Mouse (Mus musculus) adrenal gland, adult 18-20 months (tissue): Measurements from ENCODE around the gene Cfap69. TPM values are rescaled to one million over a fixed set of nuclear protein-coding genes. Genes with fewer than 3 reads are reported as not detected.
"Not testable (repeated sequence)": the region's sequence is repeated elsewhere in the genome, so short reads cannot be mapped to it uniquely, and the experiment has no call there.

Experiments used
- DNase-seq, 2 experiments: peaks; one replicate each; pipeline ENCODE4 v3.0.0; 2021 to 2022; ENCODE audit warnings: low spot score in 2 of 2
- long read RNA-seq, 2 experiments: library from polyadenylated mRNA; stranded (forward); transcript quantifications; one replicate each; pipeline ENCODE4 v2.0.0; 2021
- total RNA-seq, 2 experiments: library from RNA; stranded (reverse); gene quantifications; 1 replicate in 1 of 2; 2 replicates in 1 of 2; pipeline ENCODE4 v1.2.3; 2021

Gene Cfap69
- 1 to 10 TPM; 6.4 to 8.3 TPM for total RNA-seq
- long read RNA-seq, experiment 1, full-length matches to known transcripts, result 4 of 5 reads
- long read RNA-seq, experiment 1, partial matches to known transcripts, result 0 of 5 reads
- long read RNA-seq, experiment 1, other reads (novel, unspliced or antisense), result 1 of 5 reads
- long read RNA-seq, experiment 2, full-length matches to known transcripts, result 4 of 6 reads
- long read RNA-seq, experiment 2, partial matches to known transcripts, result 0 of 6 reads
- long read RNA-seq, experiment 2, other reads (novel, unspliced or antisense), result 2 of 6 reads

DNA sequence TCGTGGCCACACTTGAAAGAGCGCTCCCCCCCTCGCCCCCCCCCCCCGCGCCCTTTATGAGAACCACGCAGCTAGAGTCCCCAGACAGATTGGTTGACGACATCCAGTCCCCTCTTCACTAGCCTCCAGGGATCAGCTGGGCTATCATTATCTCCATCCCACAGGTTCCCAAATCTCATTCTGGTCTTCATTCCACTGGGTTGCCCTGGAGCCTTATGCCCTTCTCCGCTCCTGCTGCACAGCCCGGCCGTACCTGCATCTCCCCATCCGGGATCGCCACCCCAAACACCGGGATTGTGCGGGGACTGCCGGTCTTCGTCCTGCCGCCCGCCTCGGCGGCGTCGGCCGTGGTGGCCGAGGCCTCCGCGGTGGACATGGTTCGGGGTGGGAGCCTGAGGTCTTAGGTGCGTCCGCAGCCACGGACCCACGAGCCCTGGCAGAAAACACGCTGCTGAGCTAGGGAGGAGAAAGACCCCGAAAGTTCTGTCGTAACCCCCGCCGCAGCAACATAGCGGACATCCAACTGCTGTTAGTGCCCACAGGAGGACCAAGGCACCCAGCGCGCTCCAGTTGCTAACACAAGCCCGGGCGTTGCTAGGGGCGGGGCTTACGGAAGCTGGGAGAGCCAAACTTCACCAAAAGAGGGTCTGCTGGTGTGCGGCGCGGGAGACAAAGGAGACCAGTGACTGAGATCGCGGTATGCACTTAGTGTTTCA, at the start of gene Cfap69:
Cfap69 (minus strand) TSS at position 585 of the 716 bp plus-strand sequence.
- DNase-seq, result peak; percentile 68 to 77

DNA sequence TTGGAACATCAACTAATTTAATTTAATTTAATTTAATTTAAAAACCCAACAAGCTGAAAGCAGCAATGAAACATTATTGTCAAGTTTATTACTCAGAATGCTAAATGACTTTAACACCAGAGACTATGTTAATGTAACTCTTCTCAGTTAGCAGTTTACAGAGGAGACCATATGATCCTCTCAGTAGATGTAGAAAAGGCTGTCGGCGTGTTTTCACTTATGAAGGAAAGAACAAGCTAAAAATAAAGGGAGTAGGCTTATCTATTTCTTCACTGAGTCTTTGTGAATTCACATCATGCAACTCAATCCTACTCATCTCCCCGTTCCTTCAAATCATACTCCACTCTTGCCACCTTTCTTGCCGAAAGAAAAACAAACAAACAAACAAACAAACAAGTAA, 47.0 kb upstream of the Cfap69 start:
- no peak for DNase-seq

DNA sequence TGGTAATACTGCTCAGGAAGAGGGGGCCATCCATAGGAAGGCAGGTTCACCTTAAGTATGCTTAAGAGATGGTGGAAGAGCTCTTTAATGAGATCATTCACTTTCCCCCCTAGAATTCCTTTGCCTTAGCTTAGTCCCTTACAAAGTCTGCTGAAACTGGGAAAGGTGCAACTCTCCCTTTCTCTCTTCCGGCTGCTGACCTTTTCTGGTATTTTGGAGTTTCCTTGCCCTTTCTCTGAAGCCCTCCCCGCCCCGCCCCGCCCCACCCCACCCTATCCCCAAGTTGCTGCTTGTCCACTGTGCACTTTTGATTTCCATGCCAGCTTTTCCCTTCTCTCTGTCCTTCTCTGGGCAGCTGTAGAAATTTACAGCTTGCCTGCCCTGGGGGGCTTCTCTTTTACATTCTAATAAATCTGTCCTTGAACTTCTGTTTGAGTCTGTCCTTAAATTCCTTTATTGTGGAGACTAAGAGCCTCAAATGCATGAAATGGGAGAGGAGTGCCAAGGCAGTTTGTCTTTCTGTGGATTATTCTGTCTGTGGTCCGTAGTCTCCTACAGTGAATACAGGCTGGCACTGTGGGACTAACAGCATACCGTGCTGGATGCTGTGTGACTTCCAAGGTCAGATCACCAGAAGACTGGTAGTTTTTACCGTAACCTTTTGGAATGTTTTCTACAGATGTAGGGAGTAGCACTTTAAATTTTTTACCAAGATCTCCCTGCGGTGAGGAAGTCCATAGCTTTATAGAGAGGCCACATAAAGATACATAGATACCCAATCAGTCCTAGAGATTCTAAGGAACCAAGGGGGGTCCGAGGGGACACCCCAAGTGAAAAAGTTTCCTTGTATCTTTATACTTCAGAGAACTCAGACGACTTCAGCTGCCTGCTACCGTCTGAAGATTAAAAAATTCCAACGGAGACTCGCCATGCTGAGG, 43.6 kb upstream of the Cfap69 start:
- no peak for DNase-seq

DNA sequence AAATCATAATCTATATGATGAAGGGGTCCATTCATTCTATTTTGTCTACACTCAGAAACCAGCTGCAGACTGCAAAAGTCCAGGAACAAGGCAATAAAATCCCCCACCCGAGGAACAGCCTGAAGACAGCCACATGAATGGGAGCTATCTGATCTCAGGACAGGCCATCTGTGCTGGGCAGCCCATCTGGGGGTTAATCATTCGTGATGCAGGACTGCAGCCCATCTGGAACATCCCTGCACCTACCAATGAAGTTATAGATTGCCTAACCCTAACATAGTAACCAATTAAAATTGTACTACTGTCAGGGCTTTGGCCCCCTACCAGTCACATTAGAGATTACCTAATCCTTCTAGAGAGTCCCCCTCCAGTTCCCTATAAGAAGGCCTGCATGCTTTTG, 41.0 kb upstream of the Cfap69 start:
- DNase-seq, result no peak

DNA sequence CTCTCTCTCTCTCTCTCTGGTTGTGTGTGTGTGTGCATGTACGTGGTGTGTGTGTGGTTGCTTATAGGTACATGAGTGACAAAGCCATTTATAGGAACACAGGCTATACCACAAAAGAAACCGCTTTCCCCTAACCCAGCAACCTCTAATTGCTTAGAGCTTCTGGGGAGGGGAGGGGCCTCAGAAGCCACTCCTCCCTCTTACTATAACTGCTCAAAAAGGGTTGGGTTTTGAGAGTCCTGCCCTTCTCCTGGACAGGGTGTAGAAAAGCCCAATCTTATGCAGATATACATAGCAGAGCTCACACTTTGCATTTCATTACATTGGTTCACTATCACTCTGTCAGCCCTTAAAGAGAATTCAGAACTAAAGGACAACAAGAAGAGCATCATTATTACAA, 36.3 kb upstream of the Cfap69 start:
- DNase-seq, result no peak

DNA sequence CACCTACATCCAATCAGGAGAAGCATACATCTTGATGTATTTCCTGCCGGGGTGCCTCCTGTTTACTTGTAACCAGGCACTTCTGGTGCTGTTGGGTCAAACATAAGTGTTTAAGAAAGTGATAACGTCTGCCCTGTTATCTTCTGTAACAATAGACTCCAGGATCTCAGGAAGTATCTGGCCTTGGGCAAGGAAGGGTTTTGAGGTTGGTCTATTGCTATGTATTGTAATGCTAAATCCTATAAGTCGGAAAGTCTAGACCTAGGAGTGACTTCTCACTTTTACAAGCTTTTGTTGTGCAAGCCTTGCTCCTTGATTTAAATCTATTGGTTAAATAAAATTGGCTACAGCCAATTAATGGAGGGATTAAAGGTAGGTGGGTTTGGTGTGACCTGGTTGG, 34.8 kb upstream of the Cfap69 start:
- no peak for DNase-seq

DNA sequence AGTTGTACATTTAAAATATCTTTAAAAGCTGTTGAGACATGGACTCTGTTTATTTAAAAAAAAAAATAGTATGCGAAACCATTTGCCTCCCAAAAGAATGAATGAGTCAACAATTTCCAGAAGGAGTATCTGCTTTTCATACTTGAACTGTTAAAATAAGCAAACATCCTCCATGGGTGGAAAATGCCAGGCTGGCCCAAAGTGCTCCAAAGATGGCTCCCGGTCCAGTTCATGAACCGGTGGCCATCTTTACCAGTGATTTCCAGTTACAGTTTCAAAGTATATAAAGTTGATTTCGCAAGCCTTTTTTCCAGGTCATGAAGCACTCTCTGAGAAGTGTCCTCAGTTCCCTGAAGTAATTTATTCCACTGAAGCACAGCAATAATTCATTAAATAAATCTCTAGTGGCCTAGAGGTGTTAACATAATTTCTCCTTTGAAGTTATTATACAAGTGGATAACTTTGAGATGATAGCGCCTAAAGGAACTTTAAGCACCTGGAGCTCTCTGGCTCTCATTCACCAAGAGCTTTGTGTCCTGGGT, 31.4 kb upstream of the Cfap69 start:
- no peak for DNase-seq

DNA sequence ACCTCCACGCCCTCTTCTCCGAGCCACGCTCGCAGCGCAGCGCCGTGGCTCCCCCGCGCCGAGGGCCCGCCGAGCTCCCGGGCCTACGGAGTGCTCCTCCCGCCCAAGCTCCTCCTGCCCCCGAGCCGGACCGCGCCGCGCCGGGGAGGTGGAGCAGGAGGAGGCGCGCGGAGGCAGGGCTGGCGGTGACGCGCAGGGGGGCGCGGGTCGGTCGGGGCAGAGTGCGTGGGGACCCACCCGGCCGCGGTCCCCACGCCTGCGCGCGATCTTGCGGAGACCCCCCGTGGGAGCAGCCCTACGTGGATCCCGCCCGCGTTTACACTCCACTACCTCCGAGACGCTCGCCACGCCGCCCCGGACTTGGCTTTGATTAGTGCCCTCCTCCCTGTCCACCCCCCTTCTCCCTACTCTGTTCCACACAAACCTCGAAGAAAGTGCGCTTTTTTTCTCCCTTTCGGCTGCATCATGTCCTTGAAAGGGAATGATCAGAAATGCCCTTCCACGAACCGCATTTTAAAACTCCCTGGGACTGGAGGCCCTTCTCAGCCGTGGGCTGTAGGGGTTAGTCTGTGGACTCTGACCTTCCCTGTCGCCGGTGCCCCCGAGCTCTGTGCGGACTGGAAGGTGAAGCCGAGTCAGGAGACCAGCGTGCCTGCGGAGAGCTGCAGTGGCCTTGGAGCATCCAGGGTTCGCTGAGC, 30.1 kb upstream of the Cfap69 start, which contains the start of gene Steap2:
Steap2 (minus strand) TSS at position 623 of the 698 bp plus-strand sequence.
- peak; percentile 64 for DNase-seq

DNA sequence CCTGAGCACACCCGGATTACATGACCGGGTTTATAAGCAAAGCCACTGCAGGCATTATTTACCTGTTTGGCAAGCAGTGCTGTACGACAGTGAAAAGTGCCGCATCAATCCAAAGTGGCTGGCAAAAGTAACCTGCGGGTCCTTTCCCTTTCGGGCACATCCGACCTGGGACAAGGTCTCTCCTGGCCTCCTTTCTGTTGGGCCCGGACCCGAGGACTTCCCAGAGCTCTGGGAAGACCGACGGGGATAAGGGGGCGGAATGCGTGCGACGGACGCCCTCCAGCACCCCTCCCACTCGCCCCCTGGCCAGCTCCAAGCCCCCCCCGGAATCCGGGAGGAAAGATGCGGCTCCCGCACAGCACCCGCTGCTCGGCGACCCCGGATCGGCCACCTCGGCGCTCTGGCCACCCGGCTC, 29.5 kb upstream of the Cfap69 start:
- no peak for DNase-seq

DNA sequence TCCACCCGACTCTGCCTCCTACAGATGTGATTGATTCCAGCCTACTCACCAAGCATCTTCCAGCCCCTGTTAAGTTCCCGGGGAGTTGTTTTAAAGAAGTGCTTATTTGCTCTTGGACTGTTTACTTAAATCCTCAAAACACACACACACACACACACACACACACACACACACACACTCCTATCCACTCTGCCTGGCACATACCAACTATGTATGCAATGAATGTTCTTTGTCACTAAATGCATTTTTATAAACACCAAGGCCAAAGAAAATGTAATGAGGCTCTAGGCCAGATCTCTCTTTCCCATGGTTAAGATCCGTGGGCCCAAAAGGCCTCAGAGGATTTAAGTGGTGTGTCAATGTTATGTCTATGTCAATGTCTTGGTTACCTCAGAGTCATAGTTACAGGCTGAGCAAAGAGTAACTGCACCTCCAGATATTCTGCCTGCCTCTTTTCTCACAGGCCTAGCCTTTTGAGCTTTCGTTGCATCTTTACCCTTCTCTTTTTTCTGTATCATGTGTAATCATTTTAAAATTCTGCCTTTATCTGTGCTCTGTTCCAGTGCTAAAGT, 28.2 kb upstream of the Cfap69 start:
- DNase-seq, result no peak

DNA sequence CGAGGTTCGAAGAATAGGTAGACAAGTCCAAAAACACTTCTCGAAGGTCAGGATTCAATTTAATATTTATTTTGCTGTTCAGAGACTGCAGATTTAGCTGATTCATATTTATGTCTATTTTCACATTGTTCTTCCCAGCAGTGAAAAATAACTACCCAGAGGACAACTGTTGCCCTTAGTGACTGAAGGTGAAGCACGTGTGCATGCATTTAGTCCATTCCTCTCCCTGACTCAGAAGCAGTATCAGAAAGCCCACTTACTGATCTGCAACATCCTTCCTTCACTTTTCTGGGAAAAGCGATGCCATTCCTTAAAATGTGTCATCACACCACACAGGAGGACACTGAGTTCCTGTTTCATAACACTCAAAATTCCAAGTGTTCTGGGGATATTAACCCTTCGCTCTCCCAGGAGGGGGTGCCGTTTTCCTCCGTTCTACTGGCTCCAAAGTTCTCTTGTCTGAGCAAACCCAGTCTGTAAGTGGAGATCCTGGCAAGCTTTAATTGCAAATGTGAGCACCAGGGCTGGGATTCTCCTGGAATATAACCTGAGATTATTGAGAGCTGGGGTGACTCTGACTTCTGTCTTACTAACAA, 25.0 kb upstream of the Cfap69 start:
- DNase-seq, result no peak

DNA sequence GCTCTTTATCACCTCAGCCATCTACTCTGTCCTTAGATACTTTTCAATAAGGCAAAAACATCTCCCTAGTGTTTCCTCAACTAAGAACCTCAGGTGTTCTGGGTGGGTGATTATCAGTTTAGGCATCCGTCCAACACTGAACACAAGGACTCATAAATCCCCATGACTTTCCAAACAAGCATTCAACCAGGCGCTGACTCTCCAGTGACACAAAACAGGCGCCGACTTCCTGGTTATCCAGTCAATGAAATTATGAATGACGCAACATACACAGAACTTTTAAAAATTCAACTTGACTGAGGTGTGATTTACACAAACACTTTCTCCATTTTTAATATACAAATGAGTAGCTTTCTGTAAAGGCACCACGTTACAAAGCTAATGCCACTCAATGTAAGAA, 24.2 kb upstream of the Cfap69 start:
- no peak for DNase-seq

DNA sequence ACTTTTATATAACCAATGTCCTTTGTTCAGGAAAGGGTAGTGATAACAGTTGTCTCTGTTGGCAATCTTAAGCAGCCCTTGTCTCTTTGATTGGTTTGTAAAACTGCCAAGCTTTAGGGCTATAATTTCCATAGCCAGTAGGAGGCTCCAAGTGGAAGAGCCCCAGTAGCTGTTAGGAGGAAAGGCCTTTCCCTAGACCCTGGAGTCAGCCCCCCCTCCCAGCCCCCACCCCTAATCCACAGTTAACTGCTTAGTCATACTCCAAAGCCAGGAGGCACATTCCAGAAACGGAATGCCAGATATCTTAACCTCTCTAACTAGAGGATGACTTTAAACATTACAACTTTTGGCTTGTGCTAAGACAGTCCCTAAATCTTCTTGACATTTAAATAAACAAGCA, 22.9 kb upstream of the Cfap69 start:
- no peak for DNase-seq

DNA sequence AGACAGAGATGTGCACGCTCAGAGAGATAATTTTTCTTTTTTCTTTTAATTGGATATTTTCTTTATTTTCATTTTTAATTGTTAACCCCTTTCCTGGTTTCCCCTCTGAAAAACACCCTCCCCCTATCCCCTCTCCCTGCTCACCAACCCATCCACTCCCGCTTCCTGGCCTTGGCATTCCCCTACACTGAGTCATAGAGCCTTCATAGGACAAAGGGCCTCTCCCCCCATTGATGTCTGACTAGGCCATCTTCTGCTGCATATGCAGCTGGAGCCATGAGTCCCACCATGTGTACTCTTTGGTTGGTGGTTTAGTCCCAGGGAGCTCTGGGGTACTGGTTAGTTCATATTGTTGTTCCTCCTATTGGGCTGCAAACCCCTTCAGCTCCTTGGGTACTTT, 20.9 kb upstream of the Cfap69 start:
- DNase-seq, result not testable (repeated sequence)

DNA sequence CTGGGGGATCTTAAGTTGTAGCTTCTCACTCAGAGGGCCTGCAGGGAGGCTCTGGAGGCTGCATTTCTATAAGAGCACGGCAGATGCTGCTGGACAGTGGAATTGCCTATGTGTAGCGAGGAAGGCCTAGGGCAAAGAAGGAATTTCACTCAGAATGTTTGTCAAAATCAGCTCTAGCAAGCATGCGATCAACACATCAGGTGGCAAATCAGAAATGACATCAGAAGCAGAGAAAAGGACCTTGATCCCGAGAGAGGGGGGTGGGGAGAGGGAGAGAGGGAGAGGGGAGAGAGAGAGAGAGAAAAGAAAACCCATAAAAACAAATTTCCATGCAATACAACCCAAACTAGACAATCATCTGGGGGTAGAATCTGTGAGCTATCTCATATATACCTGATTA, 19.3 kb upstream of the Cfap69 start:
- DNase-seq, result no peak

DNA sequence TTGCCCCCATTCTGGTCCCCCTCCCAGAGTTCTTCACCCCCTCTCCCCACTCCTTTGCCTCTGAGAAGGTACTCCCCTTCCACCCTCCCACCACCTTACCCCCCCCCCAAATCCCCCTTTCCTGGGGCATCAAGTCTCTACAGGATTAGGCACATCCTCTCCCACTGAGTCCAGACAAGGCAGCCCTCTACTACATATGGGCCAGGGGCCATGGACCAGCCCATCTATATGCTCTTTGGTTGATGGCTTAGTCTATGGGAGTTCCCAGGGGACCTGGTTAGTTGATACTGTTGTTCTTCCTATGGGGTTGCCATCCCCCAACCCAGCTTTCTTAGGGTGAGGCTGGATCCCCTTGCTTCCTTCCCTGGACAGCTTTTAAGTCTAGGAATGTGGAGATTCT, 15.4 kb upstream of the Cfap69 start:
- DNase-seq, result no peak

DNA sequence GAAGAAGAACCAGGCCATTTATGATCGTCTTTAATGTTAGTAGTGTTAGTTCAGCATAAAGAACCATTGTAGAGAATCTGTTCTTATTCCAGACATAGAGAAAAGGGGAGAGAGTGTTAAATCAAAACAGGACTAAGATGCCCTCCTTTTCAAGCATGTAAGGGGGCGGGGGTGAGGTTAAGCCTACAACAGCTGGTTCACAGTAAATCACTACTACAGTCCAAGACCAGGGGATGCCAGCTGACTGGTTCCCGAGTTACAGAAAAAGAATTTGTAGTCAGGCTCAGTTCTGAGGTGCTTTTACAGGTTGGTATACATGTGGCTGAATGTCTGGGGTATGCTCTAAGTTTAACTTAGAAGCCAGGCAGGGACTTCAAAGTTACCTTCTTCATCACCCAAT, 12.0 kb upstream of the Cfap69 start:
- DNase-seq, result no peak

DNA sequence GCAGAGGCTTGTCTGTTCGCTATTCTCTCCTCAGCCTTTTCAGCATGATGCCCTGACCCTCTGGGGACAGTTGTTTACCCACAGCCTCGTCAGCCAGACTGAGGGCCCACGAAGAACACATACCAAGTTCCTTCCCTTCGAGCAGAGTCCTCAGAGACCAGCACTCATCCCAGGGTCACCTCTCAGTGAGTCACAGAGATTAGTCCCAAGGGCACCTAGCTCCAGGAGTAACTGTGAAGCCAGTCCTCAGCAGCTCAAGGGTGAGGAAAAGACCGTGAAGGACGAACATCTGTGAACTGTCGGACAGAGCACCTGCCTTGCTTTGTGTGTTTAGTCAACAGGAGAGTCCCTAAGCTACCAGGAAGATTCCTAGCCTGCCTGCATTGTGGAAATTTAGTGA, 4.9 kb upstream of the Cfap69 start:
- DNase-seq, result no peak

DNA sequence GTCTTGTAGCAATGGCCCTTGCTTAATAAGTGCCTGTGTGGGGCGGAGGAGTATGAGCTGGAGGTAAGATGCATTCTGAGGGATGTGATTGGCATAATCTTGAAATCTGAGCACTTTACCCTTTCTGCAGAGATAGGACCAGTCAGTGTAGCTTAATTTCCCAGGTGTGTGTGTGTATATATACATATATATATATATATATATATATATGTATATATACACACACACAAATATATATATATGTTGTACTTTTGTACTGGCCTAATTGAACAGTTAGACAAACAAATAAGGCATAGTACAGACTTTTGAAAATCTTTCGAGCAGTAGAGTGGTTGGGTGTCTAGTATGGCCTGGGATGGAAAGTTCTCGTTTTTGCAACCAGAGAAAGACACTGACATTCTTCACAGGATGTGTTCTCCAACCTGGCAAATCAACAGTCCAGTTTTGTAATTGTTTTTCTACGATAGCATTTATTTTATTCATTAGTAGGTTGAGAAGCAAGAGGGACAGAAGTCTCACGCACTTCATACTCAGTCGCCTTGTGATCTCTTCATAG, 410 bp upstream of the Cfap69 start:
- no peak for DNase-seq

DNA sequence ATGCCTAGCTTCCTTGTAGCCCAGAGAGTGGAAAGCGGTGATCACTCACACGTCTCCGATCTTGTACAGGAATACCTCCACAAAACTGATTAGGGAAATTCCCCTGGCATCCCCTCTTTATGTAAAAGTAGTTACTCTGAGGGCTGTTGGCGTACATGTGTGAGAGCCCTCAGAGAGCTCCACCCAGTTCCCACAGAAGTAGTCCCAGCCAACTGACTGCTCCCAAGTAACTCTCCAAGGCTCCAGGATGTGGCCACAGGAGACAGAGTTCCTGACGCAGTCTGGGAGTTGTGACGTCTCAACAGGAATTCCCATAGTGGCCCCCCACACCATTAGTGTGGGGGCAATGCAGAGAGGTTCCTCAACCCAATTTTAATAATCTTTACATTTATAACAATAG, 982 bp downstream of the Cfap69 start:
- no peak for DNase-seq
